Comparison of ENCODE assay signal across 7 mouse cellular contexts in genomic region chr3:101925663-101926062, GRCm38 (mm10). TPM values are rescaled to one million over a fixed set of nuclear protein-coding genes. Genes with fewer than 3 reads are reported as not detected.
A peak's percentile ranks its signal among the peaks of the same experiment; 100 is the strongest.
DNase-seq lines count a peak whose midpoint lies in the region; ATAC-seq lines count a peak whose summit lies in the region.

No protein-coding gene starts in this region.

- peaks cover 21% of the 10 kb centered on the region for H3K4me1 ChIP-seq in forebrain, embryonic 15.5 days

- DNase-seq in 3T3-L1 (ENCODE audit: low read depth, low spot score): peak; percentile 37
- peak; percentile 57 for DNase-seq in NIH3T3 (ENCODE audit: low read depth)
- peak; percentile 35 to 55 for DNase-seq in kidney, postnatal 4 days
- no peak for DNase-seq in natural killer cell, adult 2 months (ENCODE audit: low spot score in 2 of 2)
- no peak for DNase-seq in right cerebral cortex, postnatal 25 days
- DNase-seq in urinary bladder, postnatal 10 days (ENCODE audit: low spot score): no peak

- H3K27ac ChIP-seq in forebrain, embryonic 15.5 days (replicated peaks): peak overlapping the region; percentile 19

- H3K9me3 ChIP-seq in forebrain, embryonic 15.5 days: no peaks in the 10 kb centered on the region

- no peak overlapping the region for H3K9ac ChIP-seq in forebrain, embryonic 15.5 days (replicated peaks)

- H3K36me3 ChIP-seq in forebrain, embryonic 15.5 days: no peaks in the 10 kb centered on the region

- peak; percentile 30 for ATAC-seq in forebrain, embryonic 15.5 days (replicated peaks)

- no peak overlapping the region for H3K4me2 ChIP-seq in forebrain, embryonic 15.5 days (replicated peaks)

- WGBS in forebrain, embryonic 15.5 days: 56% methylated on average over 1 of the region's 1 CpGs

- no peak overlapping the region for H3K4me3 ChIP-seq in forebrain, embryonic 15.5 days

- H3K27me3 ChIP-seq in forebrain, embryonic 15.5 days: no peaks in the 10 kb centered on the region

RNA-seq across cellular contexts. Expression of gene Slc22a15, which starts 1.4 kb away (rescaled TPM):
- 4.5 and 5.3 TPM in 2 replicates for polyA plus RNA-seq in forebrain, embryonic 15.5 days (2015; fragmentation: Nextera tagmentation; extraction: Ambion mirVana)

Comparison
In these comparisons a context has a peak if more than half of its experiments do, and no peak if none do; other contexts are left out.
1. DNase-seq: peak in 3T3-L1 (single experiment), NIH3T3 (single experiment) and kidney, postnatal 4 days (2 of 2); none in natural killer cell, adult 2 months (0 of 2), right cerebral cortex, postnatal 25 days (single experiment) and urinary bladder, postnatal 10 days (single experiment).